Mouse (Mus musculus) megakaryocyte progenitor cell, adult 5-6 weeks (primary cell): ENCODE measurements around the gene Alox5ap. TPM values are rescaled to one million over a fixed set of nuclear protein-coding genes. Genes with fewer than 3 reads are reported as not detected.

Source experiments
- ATAC-seq: replicated peaks from 2 replicates; pipeline ENCODE4 v1.8.0; 2016; ENCODE audit warnings: mild to moderate bottlenecking, moderate TSS enrichment, inconsistent platforms; ENCODE audit not compliant: poor library complexity
- total RNA-seq, 2 experiments: library from RNA; stranded (forward) in 1 of 2; stranded (reverse) in 1 of 2; fragments of 157-497, 149-512 nt in 1 of 2; fragments of 200-1000 nt in 1 of 2; gene quantifications; 2 replicates each; pipeline versions ENCODE4 v1.2.3 to v1.2.4; 2015 to 2017

Alox5ap gene
- total RNA-seq, 2 experiments from 2014 or later: 426 to 453 TPM

GRCm38 (mm10) chr5:149257518-149258281 is 6.9 kb upstream of the Alox5ap start:
- no peak for ATAC-seq

- no peak for ATAC-seq
Measured at GRCm38 (mm10) chr5:149259093-149259492, 5.5 kb upstream of the Alox5ap start.

GRCm38 (mm10) chr5:149261449-149261848 is 3.1 kb upstream of the Alox5ap start:
- ATAC-seq: no peak

- ATAC-seq: peak; percentile 32
Measured at GRCm38 (mm10) chr5:149261866-149262265, 2.7 kb upstream of the Alox5ap start.

- ATAC-seq: peak; percentile 68
Measured at GRCm38 (mm10) chr5:149264878-149265279, 312 bp downstream of the Alox5ap start.

- ATAC-seq: peak; percentile 52
Measured at GRCm38 (mm10) chr5:149266761-149267221, 2.2 kb downstream of the Alox5ap start.

- ATAC-seq: peak; percentile 24
Measured at GRCm38 (mm10) chr5:149267493-149267892, 2.9 kb downstream of the Alox5ap start.

- ATAC-seq: no peak
Measured at GRCm38 (mm10) chr5:149271291-149271690, 6.7 kb downstream of the Alox5ap start.

- ATAC-seq: peak; percentile 66
Measured at GRCm38 (mm10) chr5:149272535-149272934, 8.0 kb downstream of the Alox5ap start.

GRCm38 (mm10) chr5:149274390-149275104 is 10.0 kb downstream of the Alox5ap start:
- ATAC-seq: peak; percentile 79

GRCm38 (mm10) chr5:149275105-149275494 is 10.5 kb downstream of the Alox5ap start:
- peak; percentile 16 for ATAC-seq

- ATAC-seq: no peak
Measured at GRCm38 (mm10) chr5:149277529-149277928, 13.0 kb downstream of the Alox5ap start.

- no peak for ATAC-seq
Measured at GRCm38 (mm10) chr5:149279273-149279844, 14.8 kb downstream of the Alox5ap start.

GRCm38 (mm10) chr5:149283009-149283408 is 18.4 kb downstream of the Alox5ap start:
- ATAC-seq: peak; percentile 54; the same call in 1 of the 2 replicates

GRCm38 (mm10) chr5:149283821-149284220 is 19.3 kb downstream of the Alox5ap start:
- ATAC-seq: no peak

- ATAC-seq: peak; percentile 62
Measured at GRCm38 (mm10) chr5:149286021-149286420, 21.5 kb downstream of the Alox5ap start.

- no peak for ATAC-seq
Measured at GRCm38 (mm10) chr5:149287148-149288038, 22.8 kb downstream of the Alox5ap start.

- ATAC-seq: no peak
Measured at GRCm38 (mm10) chr5:149291266-149291665, 26.7 kb downstream of the Alox5ap start.

GRCm38 (mm10) chr5:149293071-149293470 is 28.5 kb downstream of the Alox5ap start:
- no peak for ATAC-seq

GRCm38 (mm10) chr5:149296808-149297207 is 32.2 kb downstream of the Alox5ap start:
- ATAC-seq: no peak

- ATAC-seq: no peak
Measured at GRCm38 (mm10) chr5:149297464-149297863, 32.9 kb downstream of the Alox5ap start.
